Mouse (Mus musculus): ENCODE measurements at regions not wholly inside any gene's neighbourhood (a gene's known extent, or its start where the extent isn't known, plus 50 kb on each side); places are given as distances from the start of the nearest gene placed in this dataset.

GRCm38 (mm10) chr11:56290651-56291578 lies 250.1 kb upstream of the Nmur2 start:
- no peak for DNase-seq (ENCODE audit: low read depth, low spot score)
- no peaks in the 10 kb centered on the region for H3K4me1 ChIP-seq (ENCODE audit: control insufficient read depth in 1 of 2, insufficient read depth in 2 of 2, low read length in 2 of 2)
- no peaks in the 10 kb centered on the region for H3K36me3 ChIP-seq (ENCODE audit: control insufficient read depth in 1 of 2, insufficient read depth in 2 of 2, low read length in 2 of 2)
- no peak for TF ChIP-seq GATA1 (IDR thresholded peaks at IDR 0.05; ENCODE audit: low read depth, low read length)
- no peak for TF ChIP-seq SMC3 (IDR thresholded peaks at IDR 0.05; ENCODE audit: low read depth, low read length)
- no peak for TF ChIP-seq BHLHE40 (IDR thresholded peaks at IDR 0.05; ENCODE audit: borderline replicate concordance, low read depth, low read length)
- no peak for TF ChIP-seq MAX (IDR thresholded peaks at IDR 0.05; ENCODE audit: low read length)
- no peak for TF ChIP-seq ZNF384 (IDR thresholded peaks at IDR 0.05; ENCODE audit: low read depth, low read length)
- TF ChIP-seq HCFC1 (IDR thresholded peaks at IDR 0.05; ENCODE audit: low read depth, low read length) = no peak
- TF ChIP-seq KAT2A (conservative IDR thresholded peaks at IDR 0.05; ENCODE audit: low read depth, low read length) = no peak
- no peak for TF ChIP-seq MEF2A (IDR thresholded peaks at IDR 0.05; ENCODE audit: extremely low read depth, insufficient replicate concordance, low read depth, low read length, poor library complexity, severe bottlenecking)
- TF ChIP-seq MYC (IDR thresholded peaks at IDR 0.05; ENCODE audit: low read depth, low read length) = no peak
- no peak for TF ChIP-seq JUND (IDR thresholded peaks at IDR 0.05; ENCODE audit: low read depth, low read length)
- no peak for TF ChIP-seq RAD21 (IDR thresholded peaks at IDR 0.05; ENCODE audit: low read depth, low read length)
- TF ChIP-seq ELF1 (IDR thresholded peaks at IDR 0.05; ENCODE audit: low read depth, low read length) = no peak
- no peak for TF ChIP-seq RCOR1 (IDR thresholded peaks at IDR 0.05; ENCODE audit: low read depth, low read length)
- TF ChIP-seq POLR2AphosphoS5 (IDR thresholded peaks at IDR 0.05; ENCODE audit: borderline replicate concordance, low read depth, low read length) = no peak
- TF ChIP-seq USF2 (IDR thresholded peaks at IDR 0.05; ENCODE audit: borderline replicate concordance in 1 of 2, insufficient read depth in 1 of 2, low read depth in 1 of 2, low read length in 2 of 2) = no peak
- TF ChIP-seq POLR2AphosphoS2 (IDR thresholded peaks at IDR 0.05; ENCODE audit: low read length) = no peak
- no peak for TF ChIP-seq TCF12 (IDR thresholded peaks at IDR 0.05; ENCODE audit: low read depth, low read length)
- TF ChIP-seq CTCF (IDR thresholded peaks at IDR 0.05 in 2 of 3, conservative IDR thresholded peaks at IDR 0.05 in 1 of 3; ENCODE audit: control insufficient read depth in 1 of 3, insufficient read depth in 1 of 3, low read depth in 2 of 3, low read length in 3 of 3, poor library complexity in 1 of 3, severe bottlenecking in 1 of 3) = no peak
- TF ChIP-seq UBTF (IDR thresholded peaks at IDR 0.05; ENCODE audit: borderline replicate concordance, insufficient read depth, low read depth, low read length) = no peak
- TF ChIP-seq MAZ (IDR thresholded peaks at IDR 0.05; ENCODE audit: low read depth, low read length) = no peak
- H3K9me3 ChIP-seq (replicated peaks; ENCODE audit: insufficient read depth, low read length) = no peaks in the 10 kb centered on the region
- no peak overlapping the region for H3K4me3 ChIP-seq (ENCODE audit: control insufficient read depth in 1 of 2, insufficient read depth in 1 of 2, low read depth in 2 of 2, low read length in 2 of 2)
- no peak overlapping the region for H3K27ac ChIP-seq (ENCODE audit: control insufficient read depth, low read depth, low read length)
- no peak overlapping the region for H3K9ac ChIP-seq (ENCODE audit: control insufficient read depth, low read depth, low read length, poor library complexity, severe bottlenecking)
- no peaks in the 10 kb centered on the region for H3K79me2 ChIP-seq (ENCODE audit: control insufficient read depth, insufficient read depth, low read length, poor library complexity)
- H3K27me3 ChIP-seq (ENCODE audit: control insufficient read depth in 1 of 2, insufficient read depth in 2 of 2, low read length in 2 of 2) = no peaks in the 10 kb centered on the region
